Mouse (Mus musculus) neural tube, embryonic 14.5 days (tissue): ENCODE data around the gene Ccdc185. TPM values are rescaled to one million over a fixed set of nuclear protein-coding genes. Genes with fewer than 3 reads are reported as not detected.
A peak's percentile ranks its signal among the peaks of the same experiment; 100 is the strongest.

Source experiments
- ATAC-seq: fragments of 200-750 bp; cut with Nextera tagmentation; 2 replicates; pipeline ENCODE4 v1.8.0; 2017; ENCODE audit warnings: low read depth, mild to moderate bottlenecking, moderate TSS enrichment, moderate library complexity
- H3K27ac ChIP-seq: fragments of 300-500 bp; sonication (generic); 2 replicates; pipeline ENCODE4 v1.5.1; 2014; ENCODE audit warnings: low read depth, mild to moderate bottlenecking, control low read depth, low read length, moderate library complexity, mixed read lengths
- H3K27me3 ChIP-seq: fragments of 300-500 bp; sonication (generic); 2 replicates; pipeline ENCODE4 v1.6.1; 2014; ENCODE audit warnings: low read length; ENCODE audit not compliant: control insufficient read depth, insufficient read depth
- H3K36me3 ChIP-seq: fragments of 300-500 bp; sonication (generic); 2 replicates; pipeline ENCODE4 v1.6.1; 2014; ENCODE audit warnings: low read length, mixed read lengths; ENCODE audit not compliant: control insufficient read depth, insufficient read depth
- H3K4me1 ChIP-seq: fragments of 300-500 bp; sonication (generic); 2 replicates; pipeline ENCODE4 v1.6.1; 2014; ENCODE audit warnings: low read length; ENCODE audit not compliant: control insufficient read depth, insufficient read depth
- H3K4me2 ChIP-seq: fragments of 300-500 bp; sonication (generic); 2 replicates; pipeline ENCODE4 v1.6.1; 2014; ENCODE audit warnings: mild to moderate bottlenecking, low read depth, low read length, control low read depth
- H3K4me3 ChIP-seq: fragments of 300-500 bp; sonication (generic); 2 replicates; pipeline ENCODE4 v1.5.1; 2014; ENCODE audit warnings: low read depth, low read length, control low read depth, mixed read lengths
- H3K9ac ChIP-seq: fragments of 300-500 bp; sonication (generic); replicated peaks from 2 replicates; pipeline ENCODE4 v1.6.1; 2014; ENCODE audit warnings: low read depth, mild to moderate bottlenecking, control low read depth, low read length, mixed read lengths
- H3K9me3 ChIP-seq: fragments of 300-500 bp; sonication (generic); 2 replicates; pipeline ENCODE4 v1.6.1; 2016; ENCODE audit warnings: low read length; ENCODE audit not compliant: control insufficient read depth
- WGBS: fragments of 180-500 bp; shearing (Covaris S2); extraction: QIAGEN DNeasy Blood & Tissue Kit; methylation state at CpG from one replicate; pipeline ENCODE4 v1.1.7; 2014; 5-methylcytosine and 5-hydroxymethylcytosine counted together
- polyA plus RNA-seq: library from polyadenylated mRNA; unstranded; fragments of >200 nt; fragmentation: Nextera tagmentation; extraction: Ambion mirVana; gene quantifications from 2 replicates; pipeline ENCODE4 v1.2.1, GENCODE M21; 2014

Ccdc185 gene
- polyA plus RNA-seq = not detected in 2 replicates

- 91% methylated on average over 9 of the region's 9 CpGs for WGBS
- no peak within 1 kb of the TSS for H3K27ac ChIP-seq
Observed at GRCm38 (mm10) chr1:182749080-182749479, at the start of gene Ccdc185. Ccdc185 (minus strand) TSS chr1:182749180.

GRCm38 (mm10) chr1:182797048-182797447 is 48.1 kb upstream of the Ccdc185 start:
- H3K4me3 ChIP-seq = no peak overlapping the region
- H3K9ac ChIP-seq = no peak overlapping the region
- no peaks in the 10 kb centered on the region for H3K27me3 ChIP-seq
- ATAC-seq = peak; percentile 47; the same call in 1 of the 2 replicates
- peaks cover 17% of the 10 kb centered on the region for H3K4me1 ChIP-seq
- 38% methylated on average over 14 of the region's 14 CpGs for WGBS
- 0 out of 2 replicates have a peak overlapping the region, but pooled peaks have one; percentile 11 for H3K27ac ChIP-seq
- no peaks in the 10 kb centered on the region for H3K9me3 ChIP-seq
- H3K36me3 ChIP-seq = no peaks in the 10 kb centered on the region
- no peak overlapping the region for H3K4me2 ChIP-seq

More at GRCm38 (mm10) chr1:182749080-182749479, at the start of gene Ccdc185:
- Histone ChIP-seq H3K4me2 (no peak within 1 kb of the TSS), H3K36me3 (no peaks in the 10 kb centered on the region), H3K4me3 (no peak within 1 kb of the TSS), H3K9ac (no peak within 1 kb of the TSS), H3K9me3 (no peaks in the 10 kb centered on the region), H3K4me1 (no peaks in the 10 kb centered on the region), H3K27me3 (no peaks in the 10 kb centered on the region)
- ATAC-seq = no peak

- Histone ChIP-seq H3K4me3 (no peak overlapping the region), H3K4me2 (no peak overlapping the region), H3K27ac (no peak overlapping the region), H3K4me1 (peaks cover 19% of the 10 kb centered on the region), H3K9ac (no peak overlapping the region), H3K36me3 (no peaks in the 10 kb centered on the region), H3K9me3 (no peaks in the 10 kb centered on the region), H3K27me3 (no peaks in the 10 kb centered on the region)
- ATAC-seq = no peak
- 93% methylated on average over 9 of the region's 9 CpGs for WGBS
Observed at GRCm38 (mm10) chr1:182794628-182795027, 45.6 kb upstream of the Ccdc185 start.

GRCm38 (mm10) chr1:182794221-182794620 is 45.2 kb upstream of the Ccdc185 start:
- H3K27ac ChIP-seq = no peak overlapping the region
- no peak overlapping the region for H3K9ac ChIP-seq
- H3K27me3 ChIP-seq = no peaks in the 10 kb centered on the region
- H3K9me3 ChIP-seq = no peaks in the 10 kb centered on the region
- no peak for ATAC-seq
- WGBS = 93% methylated on average over 10 of the region's 10 CpGs
- H3K4me1 ChIP-seq = peaks cover 19% of the 10 kb centered on the region
- no peaks in the 10 kb centered on the region for H3K36me3 ChIP-seq
- H3K4me2 ChIP-seq = no peak overlapping the region
- no peak overlapping the region for H3K4me3 ChIP-seq

GRCm38 (mm10) chr1:182792521-182793071 is 43.6 kb upstream of the Ccdc185 start:
- Histone ChIP-seq H3K4me2 (no peak overlapping the region), H3K36me3 (no peaks in the 10 kb centered on the region), H3K4me3 (no peak overlapping the region), H3K27ac (peak overlapping the region; percentile 44; the same call in 1 of the 2 replicates), H3K9me3 (no peaks in the 10 kb centered on the region), H3K27me3 (no peaks in the 10 kb centered on the region), H3K4me1 (peaks cover 19% of the 10 kb centered on the region), H3K9ac (no peak overlapping the region)
- WGBS = 21% methylated on average over 16 of the region's 16 CpGs
- ATAC-seq = peak; percentile 33

GRCm38 (mm10) chr1:182788896-182789295 is 39.9 kb upstream of the Ccdc185 start:
- Histone ChIP-seq H3K9ac (no peak overlapping the region), H3K4me1 (peaks cover 12% of the 10 kb centered on the region), H3K27ac (no peak overlapping the region), H3K4me2 (no peak overlapping the region), H3K36me3 (no peaks in the 10 kb centered on the region), H3K4me3 (no peak overlapping the region), H3K27me3 (no peaks in the 10 kb centered on the region), H3K9me3 (no peaks in the 10 kb centered on the region)
- no peak for ATAC-seq
- WGBS = 58% methylated on average over 6 of the region's 6 CpGs

- no peaks in the 10 kb centered on the region for H3K36me3 ChIP-seq
- 55% methylated on average over 7 of the region's 7 CpGs for WGBS
- no peaks in the 10 kb centered on the region for H3K27me3 ChIP-seq
Observed at GRCm38 (mm10) chr1:182787030-182787429, 38.0 kb upstream of the Ccdc185 start.

GRCm38 (mm10) chr1:182785504-182785903 is 36.5 kb upstream of the Ccdc185 start:
- H3K27ac ChIP-seq = no peak overlapping the region
- H3K9me3 ChIP-seq = no peaks in the 10 kb centered on the region
- H3K4me3 ChIP-seq = no peak overlapping the region
- WGBS = 93% methylated on average over 5 of the region's 5 CpGs
- no peaks in the 10 kb centered on the region for H3K27me3 ChIP-seq
- no peak overlapping the region for H3K4me2 ChIP-seq
- no peaks in the 10 kb centered on the region for H3K4me1 ChIP-seq
- no peak for ATAC-seq
- no peak overlapping the region for H3K9ac ChIP-seq
- H3K36me3 ChIP-seq = no peaks in the 10 kb centered on the region

More at GRCm38 (mm10) chr1:182787030-182787429, 38.0 kb upstream of the Ccdc185 start:
- Histone ChIP-seq H3K27ac (no peak overlapping the region), H3K4me3 (no peak overlapping the region), H3K9me3 (no peaks in the 10 kb centered on the region), H3K9ac (no peak overlapping the region), H3K4me1 (0 out of 2 replicates have a peak, but pooled peaks cover 2% of the 10 kb centered on the region), H3K4me2 (no peak overlapping the region)
- no peak for ATAC-seq

- Histone ChIP-seq H3K4me1 (no peaks in the 10 kb centered on the region), H3K36me3 (no peaks in the 10 kb centered on the region), H3K27ac (no peak overlapping the region), H3K4me3 (no peak overlapping the region), H3K27me3 (no peaks in the 10 kb centered on the region), H3K4me2 (no peak overlapping the region), H3K9me3 (no peaks in the 10 kb centered on the region), H3K9ac (no peak overlapping the region)
- 88% methylated on average over 3 of the region's 3 CpGs for WGBS
- no peak for ATAC-seq
Observed at GRCm38 (mm10) chr1:182784784-182785183, 35.8 kb upstream of the Ccdc185 start.
